Mouse (Mus musculus) hematopoietic stem cell, adult 5-6 weeks (primary cell): ENCODE results near the gene Nceh1. TPM values are rescaled to one million over a fixed set of nuclear protein-coding genes. Genes with fewer than 3 reads are reported as not detected.
A peak's percentile ranks its signal among the peaks of the same experiment; 100 is the strongest.
"Not testable (repeated sequence)": the region's sequence is repeated elsewhere in the genome, so short reads cannot be mapped to it uniquely, and the experiment has no call there.

Experiments used
- ATAC-seq, 2 experiments: fragments of 125-278 bp in 1 of 2; replicated peaks in 1 of 2; 2 replicates each; pipeline ENCODE4 v1.8.0; 2016 to 2017; ENCODE audit warnings: inconsistent platforms in 2 of 2, mild to moderate bottlenecking in 2 of 2, moderate number of reproducible peaks in 2 of 2, low read depth in 1 of 2, moderate TSS enrichment in 1 of 2; ENCODE audit not compliant: low FRiP score in 2 of 2, poor library complexity in 2 of 2, severe bottlenecking in 2 of 2, insufficient read depth in 1 of 2, low TSS enrichment in 1 of 2
- total RNA-seq: library from RNA; stranded (forward); fragments of 172-1452, 232-1000 nt; gene quantifications from 2 replicates; pipeline ENCODE4 v1.2.3, GENCODE M21; 2017

The Nceh1 gene
- total RNA-seq, 1 experiment from 2014 or later: 55.5 TPM

DNA sequence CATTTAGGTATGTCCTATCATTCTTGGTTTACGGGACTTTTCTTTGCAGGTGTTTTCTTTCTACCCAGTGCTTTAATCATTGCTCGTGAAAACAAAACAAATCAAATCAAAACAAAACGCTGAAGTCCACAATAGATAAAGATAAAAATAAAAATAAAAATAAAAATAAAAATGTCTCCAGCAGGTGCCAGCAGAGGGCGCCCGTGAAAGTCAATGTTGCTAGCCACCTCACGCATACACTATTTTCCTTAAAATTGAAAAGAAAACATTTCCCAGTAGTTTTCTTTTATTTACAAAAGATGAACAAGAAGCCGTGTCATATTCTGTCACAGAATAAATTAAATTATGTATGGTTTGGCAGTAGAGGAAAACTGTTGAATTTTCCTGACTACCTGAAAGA, 68.2 kb downstream of the Nceh1 start:
- no peak for ATAC-seq

DNA sequence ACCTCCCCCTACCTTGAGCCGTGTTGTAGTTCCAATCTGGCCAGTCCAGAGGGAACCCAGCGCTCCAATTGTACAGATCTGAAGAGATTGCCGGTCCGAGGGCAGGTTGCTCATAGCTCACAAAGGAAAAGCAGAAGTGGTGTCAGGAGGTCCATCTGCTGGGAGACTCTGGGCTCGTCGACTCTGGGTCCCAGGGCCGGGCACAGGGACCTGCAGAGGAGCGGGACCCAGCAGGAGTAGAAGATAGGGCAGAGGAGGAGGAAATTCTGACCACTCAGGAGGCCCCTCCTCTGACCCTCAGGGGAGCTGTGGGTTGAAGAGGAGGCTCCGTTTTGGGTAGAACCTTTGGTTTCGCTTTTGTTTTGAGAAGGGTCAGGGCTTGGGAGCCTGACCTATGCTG, 75.7 kb downstream of the Nceh1 start:
- peak; percentile 96 to 97 for ATAC-seq

DNA sequence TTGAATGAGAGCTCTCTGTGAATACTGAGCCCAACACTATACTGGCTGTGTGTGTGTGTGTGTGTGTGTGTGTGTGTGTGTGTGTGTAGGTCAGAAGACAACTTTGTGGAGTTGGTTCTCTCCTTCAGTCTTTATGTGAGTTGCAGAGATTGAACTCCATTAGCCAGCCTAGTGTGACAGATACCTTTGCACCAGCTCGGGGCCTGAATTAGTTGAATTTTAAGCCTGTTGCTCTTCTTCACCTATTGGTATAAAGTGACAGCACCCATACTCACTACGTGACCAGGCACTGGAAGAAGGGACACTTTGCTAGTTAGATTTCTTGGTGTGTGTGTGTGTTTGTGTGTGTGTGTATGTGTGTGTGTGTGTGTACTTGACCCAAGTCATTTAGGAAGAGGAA, 77.6 kb downstream of the Nceh1 start:
- no peak for ATAC-seq

DNA sequence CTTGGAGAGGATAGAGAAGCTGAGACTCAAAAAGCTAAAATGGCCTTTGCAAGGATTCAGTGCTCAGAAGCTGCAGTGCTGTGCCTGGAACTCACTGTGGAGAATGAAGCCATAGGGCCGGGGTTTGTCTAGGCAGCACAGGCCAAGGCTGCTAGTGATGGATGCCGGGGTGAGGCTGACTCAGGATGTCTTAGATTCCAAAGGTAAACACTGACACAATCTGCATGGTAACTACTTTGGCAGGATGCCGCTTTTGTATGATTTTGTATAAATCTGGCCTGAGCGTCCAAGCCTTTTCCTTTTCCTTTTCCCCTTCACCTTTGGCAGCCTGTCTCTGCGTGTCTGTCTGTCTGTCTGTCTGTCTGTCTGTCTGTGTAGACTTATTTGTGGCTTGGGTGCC, 84.6 kb downstream of the Nceh1 start:
- ATAC-seq: no peak

DNA sequence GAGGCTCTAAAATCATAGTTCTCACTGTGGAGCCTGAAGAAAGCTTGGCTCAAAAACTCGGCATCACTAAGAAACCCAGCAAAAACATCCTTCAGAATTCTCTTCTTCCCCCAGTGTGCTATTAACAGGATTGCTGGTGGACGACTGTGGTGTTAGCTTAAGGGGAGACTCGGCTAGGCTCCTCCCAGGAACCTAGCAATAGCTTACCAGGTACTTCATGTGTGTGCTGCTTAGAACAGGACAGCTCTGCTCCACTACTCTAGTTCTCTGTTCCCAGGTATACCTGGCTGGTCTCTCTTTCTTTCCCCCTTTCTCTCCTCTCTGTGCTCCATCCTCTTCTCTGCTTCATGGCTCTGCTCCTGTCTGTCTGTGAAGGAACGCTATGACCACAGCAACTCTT, 85.1 kb downstream of the Nceh1 start:
- no peak for ATAC-seq

DNA sequence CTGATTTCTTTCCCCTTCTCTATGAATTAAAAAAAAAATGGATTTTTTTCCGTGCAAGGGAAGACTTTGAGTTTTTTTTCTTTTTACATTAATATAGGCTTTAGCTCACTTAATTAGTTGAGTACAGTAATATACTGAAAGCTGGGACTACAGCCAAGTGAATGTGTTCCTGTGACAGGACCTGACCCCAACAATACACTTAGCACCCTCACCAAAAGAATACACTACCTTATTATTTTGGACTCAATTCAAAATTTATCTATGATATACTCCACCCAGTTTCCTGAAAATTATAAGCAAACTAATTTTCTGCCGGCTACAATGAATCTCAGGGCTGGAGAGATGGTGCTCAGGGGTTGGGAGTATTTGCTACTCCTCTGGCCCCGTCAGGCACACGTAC, 86.4 kb downstream of the Nceh1 start:
- no peak for ATAC-seq

DNA sequence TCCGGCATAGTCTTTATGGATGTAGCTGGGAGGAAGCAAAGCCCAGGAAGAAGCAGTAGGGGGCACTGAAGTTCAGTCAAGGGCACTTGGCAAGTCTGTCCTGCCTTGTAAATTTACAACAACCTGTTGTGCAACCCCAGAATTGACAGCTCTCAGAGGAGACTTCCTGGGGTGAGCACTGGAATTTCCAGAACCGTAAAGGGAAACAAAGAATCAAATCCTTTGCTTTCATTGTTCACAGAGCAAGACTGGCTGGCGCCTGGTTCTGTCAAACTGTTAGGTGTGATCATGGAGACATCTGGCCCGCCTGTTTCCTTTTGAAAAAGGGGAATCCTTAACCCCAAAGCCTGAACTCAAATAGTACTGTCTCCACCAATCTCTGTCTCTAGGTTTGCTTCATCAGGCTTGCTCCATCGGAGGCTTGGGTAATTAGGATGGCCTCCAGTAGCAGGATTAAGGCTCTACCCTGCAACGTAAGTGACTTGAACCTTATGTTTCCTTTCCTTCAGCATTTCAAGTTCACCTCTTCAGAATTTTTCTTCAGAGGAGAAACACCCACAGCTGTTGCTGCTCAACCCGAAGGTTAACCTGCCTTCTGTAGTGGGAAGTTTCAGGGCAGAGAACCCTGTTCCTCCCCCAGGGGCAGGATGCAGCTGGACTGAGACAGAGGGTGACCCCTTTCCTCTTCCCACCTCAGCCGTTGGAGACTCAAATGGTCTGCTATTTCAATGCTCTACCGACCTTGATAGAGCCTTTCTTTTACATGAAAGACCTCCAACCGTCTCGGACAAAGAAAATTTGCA, 87.6 kb downstream of the Nceh1 start:
- ATAC-seq: peak; percentile 85 to 86

DNA sequence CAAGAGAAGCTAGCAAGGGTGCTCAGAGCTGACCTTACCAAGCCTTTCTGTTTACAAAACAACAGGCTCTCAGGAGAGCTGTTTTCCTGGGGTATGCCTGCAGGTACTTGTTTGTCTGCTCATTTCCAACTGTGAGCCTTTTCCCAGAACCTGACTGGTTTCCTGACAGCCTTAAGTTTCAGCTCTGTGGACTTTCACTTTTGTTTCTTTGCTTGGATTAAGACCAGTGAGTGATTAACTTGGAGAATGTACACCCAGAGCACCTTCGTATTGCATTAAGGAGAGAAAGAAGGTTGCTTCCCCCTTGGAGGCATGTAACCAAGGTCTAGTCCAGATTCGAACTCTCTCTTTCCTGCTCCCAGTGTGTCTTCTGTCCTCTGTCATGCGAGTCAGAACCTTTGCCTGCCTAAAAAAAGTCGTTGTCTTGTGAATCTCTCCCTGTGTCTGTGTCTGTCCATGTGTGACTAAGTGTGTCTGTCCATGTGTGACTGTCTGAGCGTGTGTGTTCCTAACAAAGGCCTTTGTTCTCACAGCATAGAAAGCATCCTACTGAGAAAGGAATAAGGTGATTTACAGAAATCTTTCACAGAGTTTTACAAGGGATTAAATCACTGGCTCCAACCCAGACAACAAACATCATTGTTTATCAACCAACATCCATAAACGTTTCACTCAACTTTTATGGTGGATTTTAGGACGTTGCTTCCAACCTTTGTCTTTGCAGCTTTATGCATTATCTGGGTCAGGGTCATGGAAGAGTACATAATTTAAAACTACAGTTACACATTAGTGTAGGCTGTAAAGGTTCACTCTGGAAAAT, 90.4 kb downstream of the Nceh1 start:
- no peak for ATAC-seq

DNA sequence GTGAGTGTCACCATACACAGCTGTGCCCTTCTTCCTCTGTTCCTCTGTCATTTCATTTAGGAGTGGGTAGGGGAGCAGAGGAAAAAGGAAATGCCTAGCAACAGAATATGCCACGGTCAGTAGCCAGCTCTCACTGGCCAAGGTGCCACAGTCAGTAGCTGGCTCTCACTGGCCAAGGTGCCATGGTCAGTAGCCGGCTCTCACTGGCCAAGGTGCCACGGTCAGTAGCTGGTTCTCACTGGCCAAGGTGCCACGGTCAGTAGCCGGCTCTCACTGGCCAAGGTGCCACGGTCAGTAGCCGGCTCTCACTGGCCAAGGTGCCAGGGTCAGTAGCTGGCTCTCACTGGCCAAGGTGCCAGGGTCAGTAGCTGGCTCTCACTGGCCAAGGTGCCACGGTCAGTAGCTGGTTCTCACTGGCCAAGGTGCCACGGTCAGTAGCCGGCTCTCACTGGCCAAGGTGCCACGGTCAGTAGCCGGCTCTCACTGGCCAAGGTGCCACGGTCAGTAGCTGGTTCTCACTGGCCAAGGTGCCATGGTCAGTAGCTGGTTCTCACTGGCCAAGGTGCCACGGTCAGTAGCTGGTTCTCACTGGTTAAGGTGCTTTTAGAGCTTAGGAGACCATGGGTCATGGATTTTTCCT, 96.6 kb downstream of the Nceh1 start:
- not testable (repeated sequence) for ATAC-seq

DNA sequence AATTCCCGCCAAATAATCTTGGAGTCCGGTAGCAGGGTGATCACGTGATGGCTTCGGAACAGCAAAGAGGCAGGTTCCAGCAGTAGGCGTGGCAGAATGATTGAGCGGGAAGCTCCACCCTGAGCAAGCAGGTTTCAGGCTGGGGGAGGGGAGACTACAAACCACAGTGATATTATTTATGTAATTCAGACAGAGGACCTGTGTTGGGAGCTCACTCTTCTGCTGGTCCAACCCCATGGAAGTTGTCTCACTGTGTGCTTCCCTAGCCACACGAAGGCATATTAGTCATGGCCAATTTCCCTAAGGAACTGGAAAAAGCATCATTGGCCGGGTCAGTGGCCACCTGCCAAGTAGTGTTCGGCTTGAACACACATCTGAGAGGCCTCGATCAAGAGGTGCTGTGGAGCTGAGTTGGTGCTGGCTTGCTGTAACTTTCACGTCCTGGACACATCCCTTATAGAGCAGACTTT, 97.5 kb downstream of the Nceh1 start:
- peak; percentile 36 to 50; a peak in 3 of 4 replicates for ATAC-seq

DNA sequence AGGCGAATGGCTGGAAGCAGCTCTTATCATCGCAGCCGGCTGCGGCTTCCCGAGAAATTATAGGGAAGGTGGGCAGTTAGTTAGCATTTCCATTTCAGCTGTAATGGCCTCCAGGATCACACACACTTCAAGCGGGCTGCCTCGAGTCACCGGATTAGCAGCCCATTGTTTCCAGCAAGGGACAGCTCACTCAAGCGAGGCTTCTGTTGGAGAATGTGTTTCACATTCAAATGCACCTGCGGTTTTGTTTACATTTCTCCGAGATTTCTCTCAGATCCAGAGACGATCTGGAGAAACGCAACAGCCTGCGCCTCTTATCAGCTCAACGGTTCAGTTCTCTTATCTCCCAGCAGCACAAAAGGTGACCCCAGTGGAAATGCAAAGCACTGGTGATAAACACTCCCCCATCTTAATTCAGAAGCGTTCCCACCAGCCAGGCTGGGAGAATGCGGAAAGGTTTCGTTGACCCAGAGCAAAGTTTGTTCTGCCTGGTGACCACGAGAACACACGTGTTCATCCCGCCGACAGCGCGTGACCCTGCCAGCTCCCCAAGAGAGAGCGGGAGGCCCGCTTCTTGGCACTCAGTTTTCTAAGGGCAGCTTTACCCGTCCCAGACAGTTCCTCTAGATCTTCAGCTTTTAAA, 100.4 kb downstream of the Nceh1 start:
- ATAC-seq: peak; percentile 23 to 42; a peak in 2 of 4 replicates

DNA sequence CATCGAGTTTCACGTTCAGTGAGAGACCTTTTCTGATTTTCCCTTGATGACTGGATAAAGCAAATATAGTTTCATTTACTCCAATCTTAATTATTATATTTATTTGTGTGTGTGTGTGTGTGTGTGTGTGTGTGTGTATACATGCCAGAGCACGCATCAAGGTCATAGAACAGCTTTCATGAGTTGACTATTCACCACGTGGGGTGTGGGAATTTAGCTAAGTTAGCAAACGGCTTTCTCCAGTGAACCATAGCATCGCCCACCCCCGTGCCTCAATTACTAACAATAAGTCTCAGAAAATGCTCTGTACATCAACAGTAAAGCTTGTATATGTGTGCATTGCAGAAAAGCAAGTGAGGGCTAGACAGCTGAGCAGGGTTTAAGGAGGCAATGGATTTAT, 101.0 kb downstream of the Nceh1 start:
- no peak for ATAC-seq

DNA sequence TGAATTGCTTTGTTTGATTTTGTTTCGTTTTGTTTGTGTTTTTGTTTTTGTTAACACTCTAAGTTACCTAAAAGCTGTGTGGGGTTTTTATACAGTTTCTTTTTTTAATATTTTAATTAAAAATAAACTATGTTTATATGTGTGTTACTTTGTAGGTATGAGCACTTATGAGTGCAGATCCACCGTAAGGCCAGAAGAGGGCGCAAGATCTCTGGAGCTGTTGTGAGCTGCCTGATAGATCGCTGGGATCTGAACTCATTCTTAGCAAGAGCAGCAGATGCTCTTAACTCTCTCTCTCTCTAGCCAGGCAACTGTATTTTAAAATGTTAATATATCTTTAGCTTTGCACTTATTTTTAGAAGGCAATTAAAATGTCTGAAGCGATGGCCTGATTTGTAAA, 101.5 kb downstream of the Nceh1 start:
- no peak for ATAC-seq

DNA sequence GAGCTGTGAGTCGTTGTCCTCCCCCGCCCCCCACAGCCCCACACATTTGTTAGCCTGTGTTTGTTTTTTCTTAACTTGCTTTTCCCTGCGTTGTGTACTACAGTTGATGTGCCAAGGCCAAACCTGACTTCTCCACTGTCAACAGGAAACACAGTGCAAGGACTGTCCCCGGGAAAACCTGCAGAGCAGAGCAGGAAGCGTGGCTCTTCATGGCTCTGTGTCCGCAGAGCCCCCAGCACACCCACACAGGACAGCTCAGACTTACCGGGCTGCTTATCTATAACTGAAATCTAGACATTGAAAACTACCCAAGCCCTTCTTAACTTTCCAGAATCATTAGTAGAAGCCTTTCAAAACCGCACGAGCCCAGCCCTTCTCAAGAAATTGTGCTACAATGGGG, 102.3 kb downstream of the Nceh1 start:
- ATAC-seq: peak; percentile 4 to 25; a peak in 1 of 4 replicates

DNA sequence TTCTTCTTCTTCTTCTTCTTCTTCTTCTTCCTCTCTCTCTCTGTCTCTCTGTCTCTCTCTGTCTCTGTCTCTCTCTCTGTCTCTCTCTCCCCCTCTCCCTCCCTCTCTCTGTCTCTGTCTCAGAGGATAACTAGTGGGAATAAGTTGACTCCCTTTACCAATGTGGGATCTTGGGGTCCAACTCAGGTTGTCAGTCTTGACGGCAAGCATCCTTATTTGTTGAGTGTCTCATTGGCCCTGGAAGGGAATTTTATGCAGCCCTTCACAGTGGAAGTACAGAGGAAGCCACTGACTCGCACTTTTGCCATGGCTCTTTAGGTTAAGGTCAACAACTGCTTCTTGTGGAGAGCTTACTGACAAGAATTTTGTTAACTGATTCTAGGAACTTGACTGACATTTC, 105.5 kb downstream of the Nceh1 start:
- no peak for ATAC-seq

DNA sequence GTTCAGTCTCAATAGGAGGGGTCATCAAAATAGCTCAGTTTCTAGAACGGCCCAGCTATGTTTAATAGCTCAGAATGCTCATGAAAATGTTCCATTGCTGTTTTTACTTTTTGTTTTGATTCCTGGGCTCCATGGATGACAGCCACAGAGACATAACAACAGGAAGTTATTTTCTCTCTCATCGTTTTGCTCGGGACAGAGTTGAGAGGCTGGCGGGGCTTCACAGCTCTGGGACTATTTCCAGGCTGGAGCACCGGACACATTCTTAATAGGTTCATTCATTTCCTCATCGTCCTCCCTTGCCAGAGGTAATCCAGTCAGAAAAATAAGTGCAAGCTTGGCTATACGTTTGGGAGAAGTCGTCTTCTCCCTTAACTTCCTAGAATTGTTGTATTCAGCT, 106.1 kb downstream of the Nceh1 start:
- no peak for ATAC-seq

DNA sequence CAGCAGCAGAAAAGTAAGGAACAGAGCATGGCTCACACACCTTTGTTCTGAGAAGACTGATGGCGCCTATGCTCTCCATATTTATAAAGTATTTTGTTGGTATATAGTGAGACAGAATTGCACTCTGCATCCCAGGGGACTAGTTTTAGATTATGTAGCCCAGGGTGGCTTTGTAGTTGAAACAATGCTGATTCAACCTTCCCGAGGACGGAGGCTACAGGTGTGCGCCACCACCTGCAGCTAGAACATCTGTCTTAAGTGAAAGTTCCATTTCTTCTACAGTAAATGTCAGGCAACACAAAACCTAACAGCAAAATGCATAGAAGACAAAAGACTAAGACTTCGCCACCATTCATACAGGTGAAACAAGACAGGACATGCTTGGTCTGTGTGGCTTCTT, 107.5 kb downstream of the Nceh1 start:
- ATAC-seq: no peak

DNA sequence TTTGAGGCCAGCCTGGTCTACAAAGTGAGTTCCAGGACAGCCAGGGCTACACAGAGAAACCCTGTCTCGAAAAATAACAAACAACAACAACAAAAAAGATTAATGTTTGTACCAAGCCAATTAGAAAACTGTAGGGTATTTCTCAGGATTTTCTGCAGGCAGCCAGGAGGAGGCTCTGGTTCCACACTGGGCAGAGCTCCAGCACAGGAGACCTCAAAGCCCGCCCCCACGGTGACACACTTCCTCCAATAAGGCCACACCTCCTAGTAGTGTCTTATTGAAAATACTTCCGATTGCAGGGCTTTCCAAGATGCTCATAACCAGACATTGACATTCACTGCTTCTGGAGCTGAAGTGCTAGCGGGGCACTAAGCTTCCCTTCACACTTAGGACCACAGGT, 108.2 kb downstream of the Nceh1 start:
- ATAC-seq: peak; percentile 81 to 87
